Comparison of ENCODE assay signal across 17 mouse cellular contexts in genomic region chr5:139756135-139756534, GRCm38 (mm10).
"Had no signal": no experiment of that assay in that cellular context is flagged by ENCODE, and none has a peak within 500 bp of the region (broad histone marks: within the 10 kb centered on the region; RNA-seq: fewer than 3 reads in every experiment).

No protein-coding gene starts in this region.

- H3K9ac ChIP-seq: lung, embryonic 15.5 days; midbrain, embryonic 13.5 days; midbrain, embryonic 15.5 days; neural tube, embryonic 12.5 days; stomach, embryonic 15.5 days had no signal

- H3K4me1 ChIP-seq: lung, embryonic 15.5 days; midbrain, embryonic 13.5 days; midbrain, embryonic 15.5 days; neural tube, embryonic 12.5 days; stomach, embryonic 15.5 days had no signal

- H3K27ac ChIP-seq: lung, embryonic 15.5 days; macrophage; midbrain, embryonic 13.5 days; midbrain, embryonic 15.5 days; neural tube, embryonic 12.5 days; stomach, embryonic 15.5 days; stomach, postnatal 0 days had no signal

- ATAC-seq: lung, postnatal 0 days; midbrain, embryonic 13.5 days; midbrain, embryonic 15.5 days had no signal

- H3K9me3 ChIP-seq: lung, embryonic 15.5 days; megakaryocyte, embryonic 14.5 days; midbrain, embryonic 13.5 days; midbrain, embryonic 15.5 days; neural tube, embryonic 12.5 days; stomach, embryonic 15.5 days had no signal

- H3K27me3 ChIP-seq: lung, embryonic 15.5 days; megakaryocyte, embryonic 14.5 days; midbrain, embryonic 13.5 days; midbrain, embryonic 15.5 days; neural tube, embryonic 12.5 days; stomach, embryonic 15.5 days had no signal

- DNase-seq: lung, adult 2 months; lung, postnatal 14 days; lung, postnatal 36 days; right cerebral cortex, postnatal 14 days; thymus, adult 2 months; thymus, postnatal 25 days; thymus, postnatal 4 days had no signal

- H3K4me3 ChIP-seq: lung, embryonic 15.5 days; megakaryocyte, embryonic 14.5 days; midbrain, embryonic 13.5 days; midbrain, embryonic 15.5 days; neural tube, embryonic 12.5 days; stomach, embryonic 15.5 days had no signal

- H3K4me2 ChIP-seq: lung, embryonic 15.5 days; midbrain, embryonic 11.5 days; midbrain, embryonic 13.5 days; midbrain, embryonic 15.5 days; neural tube, embryonic 12.5 days; stomach, embryonic 15.5 days had no signal
